Mouse (Mus musculus): ENCODE results near the gene Hspa2. TPM values are rescaled to one million over a fixed set of nuclear protein-coding genes. Genes with fewer than 3 reads are reported as not detected.

Gene Hspa2
- polyA plus RNA-seq, 1 experiment from 2014 or later: 19.5 TPM

GRCm38 (mm10) chr12:76409166-76409565 is 5.2 kb downstream of the Hspa2 start:
- WGBS (ENCODE audit: insufficient replicate concordance): 55% methylated on average over 4 of the region's 4 CpGs
- ATAC-seq (replicated peaks; ENCODE audit: insufficient number of reproducible peaks, low FRiP score, low TSS enrichment): no peak
- Histone ChIP-seq H3K27me3 (ENCODE audit: control insufficient read depth, insufficient read depth, low read length) (peaks cover 24% of the 10 kb centered on the region), H3K4me1 (ENCODE audit: control insufficient read depth, insufficient read depth, low read length) (peaks cover 19% of the 10 kb centered on the region), H3K27ac (ENCODE audit: low read depth, low read length) (no peak overlapping the region), H3K4me3 (ENCODE audit: low read depth, low read length) (no peak overlapping the region), H3K9ac (ENCODE audit: low read depth, low read length) (no peak overlapping the region), H3K36me3 (ENCODE audit: control insufficient read depth, insufficient read depth, low read length) (no peaks in the 10 kb centered on the region), H3K9me3 (replicated peaks; ENCODE audit: control insufficient read depth, low read length) (no peaks in the 10 kb centered on the region), H3K4me2 (no peak overlapping the region)

DNA sequence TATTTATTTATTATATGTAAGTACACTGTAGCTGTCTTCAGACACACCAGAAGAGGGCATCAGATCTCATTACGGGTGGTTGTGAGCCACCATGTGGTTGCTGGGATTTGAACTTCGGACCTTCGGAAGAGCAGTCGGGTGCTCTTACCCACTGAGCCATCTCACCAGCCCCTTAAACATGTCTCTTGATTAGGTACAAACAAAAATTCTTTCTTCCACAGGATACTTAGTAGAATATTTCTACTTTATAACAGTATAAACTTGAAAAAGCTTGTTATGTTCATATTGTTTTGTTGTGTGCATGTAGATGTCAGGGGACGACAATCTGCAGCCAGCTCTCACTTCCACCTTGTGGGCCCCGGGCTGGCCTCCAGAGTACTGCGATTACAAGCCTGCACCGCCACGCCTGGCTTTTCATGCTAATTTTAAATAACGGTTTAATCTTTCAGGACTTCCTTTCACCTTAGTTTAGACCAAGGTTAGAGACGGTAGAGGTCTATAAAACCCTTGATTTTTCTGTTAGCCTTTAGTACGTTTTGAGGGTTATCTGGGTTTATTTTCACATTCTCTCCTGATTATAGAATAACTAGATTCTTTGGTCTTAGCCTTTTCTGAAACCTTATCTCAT is 11.5 kb downstream of the Hspa2 start:
- Histone ChIP-seq H3K9ac (ENCODE audit: low read depth, low read length) (no peak overlapping the region), H3K27me3 (ENCODE audit: control insufficient read depth, insufficient read depth, low read length) (no peaks in the 10 kb centered on the region), H3K36me3 (ENCODE audit: control insufficient read depth, insufficient read depth, low read length) (no peaks in the 10 kb centered on the region), H3K4me2 (no peak overlapping the region), H3K27ac (ENCODE audit: low read depth, low read length) (no peak overlapping the region), H3K4me3 (ENCODE audit: low read depth, low read length) (no peak overlapping the region), H3K9me3 (replicated peaks; ENCODE audit: control insufficient read depth, low read length) (no peaks in the 10 kb centered on the region; the same call in 1 of the 2 replicates), H3K4me1 (ENCODE audit: control insufficient read depth, insufficient read depth, low read length) (0 out of 2 replicates have a peak, but pooled peaks cover 2% of the 10 kb centered on the region)
- WGBS (ENCODE audit: insufficient replicate concordance): 69% methylated on average over 11 of the region's 12 CpGs
- no peak for ATAC-seq (replicated peaks; ENCODE audit: insufficient number of reproducible peaks, low FRiP score, low TSS enrichment)

- Histone ChIP-seq H3K4me2 (peak within 1 kb of the TSS; percentile 79), H3K36me3 (ENCODE audit: control insufficient read depth, insufficient read depth, low read length) (no peaks in the 10 kb centered on the region), H3K27ac (ENCODE audit: low read depth, low read length) (peak within 1 kb of the TSS; percentile 50; the same call in 1 of the 2 replicates), H3K9ac (ENCODE audit: low read depth, low read length) (peak within 1 kb of the TSS; percentile 71), H3K9me3 (replicated peaks; ENCODE audit: control insufficient read depth, low read length) (no peaks in the 10 kb centered on the region; the same call in 1 of the 2 replicates), H3K4me1 (ENCODE audit: control insufficient read depth, insufficient read depth, low read length) (0 out of 2 replicates have a peak, but pooled peaks cover 2% of the 10 kb centered on the region), H3K27me3 (ENCODE audit: control insufficient read depth, insufficient read depth, low read length) (no peaks in the 10 kb centered on the region), H3K4me3 (ENCODE audit: low read depth, low read length) (peak within 1 kb of the TSS; percentile 48)
- under 1% methylated on average over 37 of the region's 37 CpGs for WGBS (ENCODE audit: insufficient replicate concordance)
- peak; percentile 49; the same call in 1 of the 2 replicates for ATAC-seq (replicated peaks; ENCODE audit: insufficient number of reproducible peaks, low FRiP score, low TSS enrichment)
Observed at GRCm38 (mm10) chr12:76417433-76417854, 13.5 kb downstream of the Hspa2 start, which contains the start of gene Ppp1r36. TSS of gene Ppp1r36 (plus strand) at chr12:76417538.

- H3K4me3 ChIP-seq (ENCODE audit: low read depth, low read length): no peak overlapping the region
- H3K9ac ChIP-seq (ENCODE audit: low read depth, low read length): no peak overlapping the region
- H3K4me2 ChIP-seq: no peak overlapping the region
- no peak overlapping the region for H3K27ac ChIP-seq (ENCODE audit: low read depth, low read length)
- no peak for ATAC-seq (replicated peaks; ENCODE audit: insufficient number of reproducible peaks, low FRiP score, low TSS enrichment)
- H3K36me3 ChIP-seq (ENCODE audit: control insufficient read depth, insufficient read depth, low read length): no peaks in the 10 kb centered on the region
- H3K27me3 ChIP-seq (ENCODE audit: control insufficient read depth, insufficient read depth, low read length): no peaks in the 10 kb centered on the region
- no peaks in the 10 kb centered on the region; the same call in 1 of the 2 replicates for H3K9me3 ChIP-seq (replicated peaks; ENCODE audit: control insufficient read depth, low read length)
- 0 out of 2 replicates have a peak, but pooled peaks cover 2% of the 10 kb centered on the region for H3K4me1 ChIP-seq (ENCODE audit: control insufficient read depth, insufficient read depth, low read length)
- WGBS (ENCODE audit: insufficient replicate concordance): 86% methylated on average over 5 of the region's 5 CpGs
Observed at GRCm38 (mm10) chr12:76418346-76418745, 14.4 kb downstream of the Hspa2 start.

- Histone ChIP-seq H3K4me1 (ENCODE audit: control insufficient read depth, insufficient read depth, low read length) (no peaks in the 10 kb centered on the region), H3K4me2 (no peak overlapping the region), H3K27ac (ENCODE audit: low read depth, low read length) (no peak overlapping the region), H3K9ac (ENCODE audit: low read depth, low read length) (no peak overlapping the region), H3K4me3 (ENCODE audit: low read depth, low read length) (no peak overlapping the region), H3K36me3 (ENCODE audit: control insufficient read depth, insufficient read depth, low read length) (no peaks in the 10 kb centered on the region), H3K9me3 (replicated peaks; ENCODE audit: control insufficient read depth, low read length) (0 out of 2 replicates have a peak, but pooled peaks cover 2% of the 10 kb centered on the region), H3K27me3 (ENCODE audit: control insufficient read depth, insufficient read depth, low read length) (no peaks in the 10 kb centered on the region)
- no peak for ATAC-seq (replicated peaks; ENCODE audit: insufficient number of reproducible peaks, low FRiP score, low TSS enrichment)
- 87% methylated on average over 3 of the region's 3 CpGs for WGBS (ENCODE audit: insufficient replicate concordance)
Observed at GRCm38 (mm10) chr12:76425256-76425655, 21.3 kb downstream of the Hspa2 start.

GRCm38 (mm10) chr12:76427546-76427945 is 23.6 kb downstream of the Hspa2 start:
- Histone ChIP-seq H3K4me3 (ENCODE audit: low read depth, low read length) (no peak overlapping the region), H3K36me3 (ENCODE audit: control insufficient read depth, insufficient read depth, low read length) (no peaks in the 10 kb centered on the region), H3K9me3 (replicated peaks; ENCODE audit: control insufficient read depth, low read length) (0 out of 2 replicates have a peak, but pooled peaks cover 2% of the 10 kb centered on the region), H3K27me3 (ENCODE audit: control insufficient read depth, insufficient read depth, low read length) (no peaks in the 10 kb centered on the region), H3K27ac (ENCODE audit: low read depth, low read length) (no peak overlapping the region), H3K4me2 (no peak overlapping the region), H3K9ac (ENCODE audit: low read depth, low read length) (no peak overlapping the region), H3K4me1 (ENCODE audit: control insufficient read depth, insufficient read depth, low read length) (no peaks in the 10 kb centered on the region)
- WGBS (ENCODE audit: insufficient replicate concordance): 40% methylated on average over 5 of the region's 5 CpGs
- ATAC-seq (replicated peaks; ENCODE audit: insufficient number of reproducible peaks, low FRiP score, low TSS enrichment): no peak

- Histone ChIP-seq H3K9ac (ENCODE audit: low read depth, low read length) (no peak overlapping the region), H3K27ac (ENCODE audit: low read depth, low read length) (peak overlapping the region; percentile 12; the same call in 1 of the 2 replicates), H3K9me3 (replicated peaks; ENCODE audit: control insufficient read depth, low read length) (no peaks in the 10 kb centered on the region), H3K4me2 (no peak overlapping the region), H3K4me3 (ENCODE audit: low read depth, low read length) (no peak overlapping the region), H3K27me3 (ENCODE audit: control insufficient read depth, insufficient read depth, low read length) (peaks cover 7% of the 10 kb centered on the region), H3K4me1 (ENCODE audit: control insufficient read depth, insufficient read depth, low read length) (peaks cover 5% of the 10 kb centered on the region; the same call in 1 of the 2 replicates), H3K36me3 (ENCODE audit: control insufficient read depth, insufficient read depth, low read length) (no peaks in the 10 kb centered on the region)
- no peak for ATAC-seq (replicated peaks; ENCODE audit: insufficient number of reproducible peaks, low FRiP score, low TSS enrichment)
- 30% methylated on average over 5 of the region's 5 CpGs for WGBS (ENCODE audit: insufficient replicate concordance)
Observed at GRCm38 (mm10) chr12:76430879-76431406, 27.0 kb downstream of the Hspa2 start.

DNA sequence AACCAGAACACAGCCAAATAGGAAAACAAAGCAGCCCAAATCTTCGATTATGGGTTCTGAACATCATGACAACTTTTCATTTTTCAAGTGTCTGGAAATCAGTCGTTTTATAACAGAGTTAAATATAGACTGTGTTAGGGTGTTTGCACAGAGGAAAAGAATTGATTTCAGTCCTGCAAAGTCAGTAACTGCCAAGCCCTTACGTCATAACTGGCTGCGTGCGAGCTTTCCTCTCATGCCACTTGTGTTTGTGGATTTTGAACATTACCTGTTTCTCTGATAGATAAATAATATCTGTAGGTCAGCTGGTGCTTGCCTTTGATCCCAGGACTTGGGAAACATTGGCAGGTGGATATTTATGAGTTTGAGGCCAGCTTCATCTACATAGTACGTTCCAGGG is 27.5 kb downstream of the Hspa2 start:
- Histone ChIP-seq H3K27ac (ENCODE audit: low read depth, low read length) (no peak overlapping the region), H3K4me1 (ENCODE audit: control insufficient read depth, insufficient read depth, low read length) (peaks cover 5% of the 10 kb centered on the region; the same call in 1 of the 2 replicates), H3K27me3 (ENCODE audit: control insufficient read depth, insufficient read depth, low read length) (peaks cover 8% of the 10 kb centered on the region), H3K4me3 (ENCODE audit: low read depth, low read length) (no peak overlapping the region), H3K36me3 (ENCODE audit: control insufficient read depth, insufficient read depth, low read length) (no peaks in the 10 kb centered on the region), H3K9me3 (replicated peaks; ENCODE audit: control insufficient read depth, low read length) (no peaks in the 10 kb centered on the region), H3K4me2 (no peak overlapping the region), H3K9ac (ENCODE audit: low read depth, low read length) (no peak overlapping the region)
- 83% methylated on average over 6 of the region's 6 CpGs for WGBS (ENCODE audit: insufficient replicate concordance)
- ATAC-seq (replicated peaks; ENCODE audit: insufficient number of reproducible peaks, low FRiP score, low TSS enrichment): no peak

Measured in heart, embryonic 11.5 days (tissue).